Mouse (Mus musculus) embryonic fibroblast, embryonic 13.5 days (primary cell): ENCODE data around the gene Zfhx2. TPM values are rescaled to one million over a fixed set of nuclear protein-coding genes. Genes with fewer than 3 reads are reported as not detected.
A peak's percentile ranks its signal among the peaks of the same experiment; 100 is the strongest.

Source experiments
- H3K27ac ChIP-seq: 2 replicates; pipeline ENCODE4 v1.5.1; 2012; ENCODE audit warnings: low read length, control low read depth, inconsistent platforms; ENCODE audit not compliant: insufficient read depth
- H3K4me1 ChIP-seq: 2 replicates; pipeline ENCODE4 v1.6.1; 2011; ENCODE audit warnings: low read length; ENCODE audit not compliant: control insufficient read depth, insufficient read depth
- H3K4me3 ChIP-seq: 2 replicates; pipeline ENCODE4 v1.5.1; 2011; ENCODE audit warnings: mild to moderate bottlenecking, control low read depth, low read length; ENCODE audit not compliant: insufficient read depth
- CTCF ChIP-seq: IDR thresholded peaks from 2 replicates; pipeline ENCODE4 v1.5.1; 2011; ENCODE audit warnings: mild to moderate bottlenecking, control low read depth, low read length, moderate library complexity, borderline replicate concordance; ENCODE audit not compliant: insufficient read depth
- POLR2A ChIP-seq: IDR thresholded peaks from 2 replicates; pipeline ENCODE4 v1.6.1; 2011; ENCODE audit warnings: low read depth, mild to moderate bottlenecking, control low read depth, low read length, moderate library complexity
- polyA plus RNA-seq: library from polyadenylated mRNA; stranded (reverse); fragments of >200 nt; gene quantifications from 2 replicates; pipeline ENCODE4 v1.2.4, GENCODE M21; 2011; ENCODE audit warnings: low read depth; ENCODE audit not compliant: missing spikeins, insufficient read length

The Zfhx2 gene
- polyA plus RNA-seq, 1 experiment: 3.5 TPM

- Histone ChIP-seq H3K4me1 (no peaks in the 10 kb centered on the region; the same call in 1 of the 2 replicates), H3K4me3 (peak overlapping the region; percentile 30; the same call in 1 of the 2 replicates), H3K27ac (no peak overlapping the region)
- TF ChIP-seq CTCF: no peak
- no peak for TF ChIP-seq POLR2A
Measured at GRCm38 (mm10) chr14:55115846-55116245, 23.7 kb upstream of the Zfhx2 start.

DNA sequence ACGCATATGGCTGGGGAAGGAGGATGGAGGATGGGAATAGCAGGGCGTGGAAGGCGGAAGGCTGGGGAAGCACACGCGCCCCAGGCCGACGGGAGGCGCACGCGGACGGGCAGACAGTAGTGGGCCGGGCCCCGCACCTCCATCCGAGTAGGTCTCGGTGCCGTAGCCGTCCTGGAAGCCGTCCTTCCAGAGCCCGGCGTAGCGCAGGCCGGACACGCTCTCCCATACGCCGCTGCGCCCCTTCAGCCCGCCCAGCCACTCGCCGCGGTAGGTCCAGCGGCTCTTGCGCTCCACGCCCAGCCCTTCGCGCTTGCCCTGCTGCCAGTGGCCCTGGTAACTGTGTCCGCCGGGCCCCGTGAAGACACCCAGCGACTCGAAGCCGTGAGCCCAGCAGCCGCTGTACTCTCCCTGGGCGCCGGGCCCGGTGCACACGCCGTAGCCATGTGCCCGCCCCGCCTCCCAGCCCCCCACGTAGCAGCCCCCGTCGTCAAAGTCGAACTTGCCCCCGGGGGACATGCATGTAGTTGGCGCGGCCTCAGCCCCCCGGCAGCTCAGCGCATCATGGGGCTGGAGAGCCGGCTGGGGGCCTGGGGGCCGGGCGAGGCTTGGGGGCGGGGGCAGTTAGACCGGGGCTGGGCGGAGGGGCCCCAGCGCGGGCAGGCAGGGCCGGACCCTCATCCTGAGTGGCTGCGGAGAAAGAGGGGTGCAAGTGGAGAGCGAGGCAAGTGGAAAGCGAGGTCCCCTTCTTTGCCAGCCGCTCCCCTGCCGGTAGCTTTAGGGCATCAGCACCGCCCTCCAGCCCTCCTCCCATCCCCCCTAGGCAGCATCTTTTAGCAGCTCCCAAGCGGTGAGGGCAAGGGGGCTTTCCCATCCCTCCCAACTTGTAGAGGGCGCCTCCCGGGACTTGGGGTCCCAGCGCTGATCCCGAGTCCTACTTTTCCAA is 22.9 kb upstream of the Zfhx2 start:
- H3K4me1 ChIP-seq: no peaks in the 10 kb centered on the region; the same call in 1 of the 2 replicates
- H3K4me3 ChIP-seq: peak overlapping the region; percentile 30
- TF ChIP-seq CTCF (0 out of 2 replicates have a peak, but pooled peaks have one; percentile 30), POLR2A (0 out of 2 replicates have a peak, but pooled peaks have one; percentile 50)
- H3K27ac ChIP-seq: no peak overlapping the region

GRCm38 (mm10) chr14:55113975-55114645 is 22.0 kb upstream of the Zfhx2 start:
- peak overlapping the region; percentile 30 for H3K4me3 ChIP-seq
- H3K4me1 ChIP-seq: no peaks in the 10 kb centered on the region; the same call in 1 of the 2 replicates
- TF ChIP-seq POLR2A (no peak), CTCF (peak; percentile 35; the same call in 1 of the 2 replicates)
- H3K27ac ChIP-seq: no peak overlapping the region

DNA sequence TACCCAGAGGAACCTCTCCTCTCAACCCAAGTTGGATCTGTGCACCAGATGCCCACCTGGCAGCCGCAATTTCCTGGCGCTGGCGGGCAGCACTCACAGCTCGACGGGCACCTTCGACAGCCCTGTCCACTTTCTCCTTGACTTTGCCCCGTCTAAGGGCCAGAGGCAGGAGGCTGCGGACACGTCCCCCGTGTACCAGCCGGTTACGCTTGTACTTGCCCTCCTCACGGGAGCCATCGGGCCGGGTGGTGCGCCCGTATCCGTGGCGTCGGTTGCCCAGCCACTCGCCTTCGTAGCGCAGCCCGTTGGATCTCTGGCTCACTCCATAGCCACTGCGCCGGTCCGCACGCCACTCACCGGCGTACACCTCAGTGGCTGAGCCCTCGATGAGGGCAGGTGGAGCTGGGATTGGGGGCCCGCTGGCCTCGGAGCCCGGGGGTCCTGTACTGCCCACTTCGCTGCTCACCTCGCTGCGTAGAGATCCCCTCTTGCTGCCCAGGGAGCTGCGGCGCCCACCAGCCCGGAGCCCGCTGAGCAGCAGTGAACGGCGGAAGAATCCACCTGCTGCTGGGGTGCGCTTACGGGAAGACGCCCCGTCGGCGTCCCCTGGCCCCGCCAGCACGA is 21.3 kb upstream of the Zfhx2 start:
- no peak overlapping the region for H3K27ac ChIP-seq
- TF ChIP-seq POLR2A: no peak
- TF ChIP-seq CTCF: no peak
- H3K4me3 ChIP-seq: no peak overlapping the region
- H3K4me1 ChIP-seq: no peaks in the 10 kb centered on the region; the same call in 1 of the 2 replicates

DNA sequence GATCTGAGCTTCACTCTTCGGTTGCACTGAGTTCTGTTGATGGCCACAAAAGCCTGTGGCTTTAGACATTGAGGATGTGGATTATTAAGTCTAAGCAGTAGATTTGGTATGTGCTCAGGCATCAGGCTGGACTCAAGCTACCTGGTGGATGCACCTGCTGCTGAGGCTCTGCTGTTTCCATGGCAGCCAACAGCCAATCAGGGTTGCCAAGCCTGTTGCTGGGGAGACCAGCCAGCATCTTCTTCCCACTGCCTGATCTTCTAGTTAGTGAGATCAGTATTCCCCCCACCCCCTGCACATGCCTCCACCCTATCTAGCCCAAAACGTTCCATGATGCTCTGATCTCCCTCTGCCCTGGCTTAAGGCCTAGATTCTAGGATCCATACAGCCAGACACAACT is 19.6 kb upstream of the Zfhx2 start:
- Histone ChIP-seq H3K4me1 (no peaks in the 10 kb centered on the region; the same call in 1 of the 2 replicates), H3K27ac (no peak overlapping the region), H3K4me3 (no peak overlapping the region)
- TF ChIP-seq CTCF (no peak), POLR2A (no peak)

DNA sequence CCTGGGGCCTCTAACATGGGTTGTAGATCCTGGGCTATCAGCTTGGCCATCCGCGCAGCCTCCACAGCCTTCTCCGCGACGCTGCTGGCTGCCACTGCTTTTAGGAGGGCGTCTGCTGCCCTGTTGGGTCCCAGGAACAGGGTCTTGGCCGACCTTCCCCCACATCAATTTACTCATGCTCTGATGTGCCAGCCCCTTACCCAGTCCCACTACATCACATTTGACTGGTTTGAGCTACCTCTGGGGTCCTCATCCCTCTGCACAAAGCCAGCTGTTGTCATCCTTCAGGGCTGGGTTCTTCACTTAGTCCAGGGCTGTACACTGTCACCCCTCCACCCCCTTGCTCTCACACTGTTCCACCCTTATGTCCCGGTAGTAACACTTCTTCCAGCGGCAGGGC is 18.0 kb upstream of the Zfhx2 start:
- H3K27ac ChIP-seq: no peak overlapping the region
- TF ChIP-seq CTCF: no peak
- TF ChIP-seq POLR2A: no peak
- no peak overlapping the region for H3K4me3 ChIP-seq
- no peaks in the 10 kb centered on the region; the same call in 1 of the 2 replicates for H3K4me1 ChIP-seq

DNA sequence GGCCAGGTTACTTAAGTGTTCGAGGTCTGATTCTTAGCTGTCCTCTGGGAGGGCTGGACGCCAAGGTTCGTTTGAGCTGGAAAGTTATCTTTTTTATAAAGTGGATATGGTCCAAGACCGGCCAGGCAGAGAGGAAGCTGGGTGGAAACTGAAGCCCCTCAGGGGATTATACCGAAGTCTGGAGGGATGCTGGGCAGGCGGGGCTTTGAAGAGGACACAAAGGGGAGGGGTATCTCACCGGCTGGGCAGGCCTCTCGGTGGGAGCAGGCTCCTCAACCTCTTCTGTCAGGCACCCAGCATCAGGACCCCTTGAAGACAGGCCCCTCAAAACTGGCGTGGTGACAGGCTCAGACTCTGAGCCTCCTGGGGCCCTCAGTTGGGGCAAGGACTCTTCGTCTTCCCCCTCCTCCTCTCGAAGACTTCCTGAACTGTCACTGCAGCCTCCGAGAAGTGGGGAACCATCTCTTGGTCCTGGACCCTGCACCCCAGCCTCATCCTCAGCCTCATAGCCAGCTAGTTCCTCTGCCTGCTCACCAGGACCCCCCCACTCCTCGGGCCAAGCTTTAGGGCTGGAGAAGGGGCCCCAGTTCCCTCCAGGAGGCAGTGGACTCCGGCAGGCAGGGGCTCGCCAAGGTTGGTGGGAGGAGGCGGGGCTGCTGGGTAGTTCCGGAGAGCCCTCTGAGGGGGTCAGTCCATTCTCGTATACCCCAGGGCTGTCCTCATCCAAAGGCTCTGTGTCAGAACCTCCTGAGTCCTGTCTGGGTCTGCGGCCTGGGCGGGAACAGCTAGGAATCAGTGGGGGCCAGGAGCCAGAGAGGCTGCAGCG is 17.1 kb upstream of the Zfhx2 start:
- Histone ChIP-seq H3K27ac (no peak overlapping the region), H3K4me1 (no peaks in the 10 kb centered on the region; the same call in 1 of the 2 replicates), H3K4me3 (no peak overlapping the region)
- TF ChIP-seq CTCF: no peak
- no peak for TF ChIP-seq POLR2A

GRCm38 (mm10) chr14:55108202-55108870 is 16.2 kb upstream of the Zfhx2 start:
- Histone ChIP-seq H3K27ac (no peak overlapping the region), H3K4me1 (no peaks in the 10 kb centered on the region), H3K4me3 (no peak overlapping the region)
- TF ChIP-seq POLR2A (no peak), CTCF (no peak)
